Mouse (Mus musculus) kidney, embryonic 14.5 days (tissue): Measurements from ENCODE around the gene Cfap97d2. TPM values are rescaled to one million over a fixed set of nuclear protein-coding genes. Genes with fewer than 3 reads are reported as not detected.

Experiments
- ATAC-seq: fragments of 200-750 bp; cut with Nextera tagmentation; 2 replicates; pipeline ENCODE4 v1.8.0; 2017; ENCODE audit warnings: moderate number of reproducible peaks, mild to moderate bottlenecking, moderate TSS enrichment, moderate library complexity; ENCODE audit not compliant: low FRiP score, low TSS enrichment
- H3K27ac ChIP-seq: fragments of 300-500 bp; sonication (generic); 2 replicates; pipeline ENCODE4 v1.5.1; 2014; ENCODE audit warnings: low read depth, mild to moderate bottlenecking, low read length, moderate library complexity, mixed read lengths
- H3K27me3 ChIP-seq: fragments of 300-500 bp; sonication (generic); 2 replicates; pipeline ENCODE4 v1.6.1; 2014; ENCODE audit warnings: mild to moderate bottlenecking, low read length; ENCODE audit not compliant: control insufficient read depth, insufficient read depth
- H3K36me3 ChIP-seq: fragments of 300-500 bp; sonication (generic); 2 replicates; pipeline ENCODE4 v1.6.1; 2014; ENCODE audit warnings: low read length, mixed read lengths; ENCODE audit not compliant: control insufficient read depth, insufficient read depth
- H3K4me1 ChIP-seq: fragments of 300-500 bp; sonication (generic); 2 replicates; pipeline ENCODE4 v1.6.1; 2014; ENCODE audit warnings: low read length, mixed read lengths; ENCODE audit not compliant: control insufficient read depth, insufficient read depth
- H3K4me2 ChIP-seq: fragments of 300-500 bp; sonication (generic); replicated peaks from 2 replicates; pipeline ENCODE4 v1.6.1; 2014; ENCODE audit warnings: low read depth, mild to moderate bottlenecking, low read length
- H3K4me3 ChIP-seq: fragments of 300-500 bp; sonication (generic); 2 replicates; pipeline ENCODE4 v1.5.1; 2014; ENCODE audit warnings: mild to moderate bottlenecking, low read length
- H3K9ac ChIP-seq: fragments of 300-500 bp; sonication (generic); 2 replicates; pipeline ENCODE4 v1.6.1; 2014; ENCODE audit warnings: low read depth, mild to moderate bottlenecking, low read length, moderate library complexity
- H3K9me3 ChIP-seq: fragments of 300-500 bp; sonication (generic); 2 replicates; pipeline ENCODE4 v1.6.1; 2016; ENCODE audit warnings: low read length; ENCODE audit not compliant: control insufficient read depth
- WGBS: fragments of 180-500 bp; shearing (Covaris S2); extraction: QIAGEN DNeasy Blood & Tissue Kit; methylation state at CpG from one replicate; pipeline ENCODE4 v1.1.7; 2014; 5-methylcytosine and 5-hydroxymethylcytosine counted together
- polyA plus RNA-seq: library from polyadenylated mRNA; unstranded; fragments of >200 nt; fragmentation: Nextera tagmentation; extraction: Ambion mirVana; gene quantifications from 2 replicates; pipeline ENCODE4 v1.2.1, GENCODE M21; 2014

Cfap97d2 gene
- polyA plus RNA-seq, 1 experiment from 2014 or later: 0.11 TPM

DNA sequence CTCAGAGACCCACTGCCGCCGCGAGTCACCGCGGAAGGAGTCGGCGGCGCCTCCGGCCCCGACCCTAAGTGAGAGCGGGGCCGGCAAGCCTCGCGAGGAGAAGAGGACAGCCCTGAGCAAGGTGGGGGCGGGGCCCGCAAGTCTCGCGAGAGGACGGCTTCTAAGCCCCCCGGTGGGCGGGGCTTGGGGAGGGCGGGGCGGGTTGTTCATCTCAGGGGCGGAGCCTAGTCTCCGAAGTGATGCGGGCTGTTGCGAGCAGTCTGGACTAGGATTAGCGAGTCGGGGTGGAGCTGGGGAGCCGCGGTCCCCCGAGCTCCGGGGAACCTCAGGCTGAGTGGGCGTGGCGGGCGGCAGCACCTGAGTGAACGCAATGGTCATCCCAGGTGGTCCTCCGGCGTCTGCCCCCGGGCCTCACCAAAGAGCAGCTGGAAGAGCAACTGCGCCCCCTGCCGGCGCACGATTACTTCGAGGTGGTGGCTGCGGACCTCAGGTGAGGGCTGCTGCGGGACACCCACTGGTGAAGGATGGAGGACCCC lies 80.1 kb downstream of the Cfap97d2 start:
- H3K36me3 ChIP-seq: peaks cover 21% of the 10 kb centered on the region
- no peaks in the 10 kb centered on the region for H3K27me3 ChIP-seq
- no peaks in the 10 kb centered on the region for H3K9me3 ChIP-seq
- H3K9ac ChIP-seq: peak overlapping the region; percentile 94
- peak overlapping the region; percentile 69 for H3K4me3 ChIP-seq
- peak overlapping the region; percentile 96 for H3K27ac ChIP-seq
- WGBS: under 1% methylated on average over 46 of the region's 47 CpGs
- ATAC-seq: peak; percentile 96
- peak overlapping the region; percentile 79 for H3K4me2 ChIP-seq
- peaks cover 12% of the 10 kb centered on the region for H3K4me1 ChIP-seq

GRCm38 (mm10) chr8:13789606-13790005 lies 83.9 kb downstream of the Cfap97d2 start:
- H3K9me3 ChIP-seq: no peaks in the 10 kb centered on the region
- no peaks in the 10 kb centered on the region for H3K27me3 ChIP-seq
- peaks cover 23% of the 10 kb centered on the region for H3K36me3 ChIP-seq
- 91% methylated on average over 8 of the region's 8 CpGs for WGBS
- H3K4me3 ChIP-seq: no peak overlapping the region
- H3K9ac ChIP-seq: no peak overlapping the region
- ATAC-seq: no peak
- H3K4me2 ChIP-seq: no peak overlapping the region
- no peak overlapping the region for H3K27ac ChIP-seq
- peaks cover 12% of the 10 kb centered on the region for H3K4me1 ChIP-seq

Other genes starting within 250 kb of the Cfap97d2 start
- 12.0 and 18.7 TPM in 2 replicates for gene Gas6, start 211.4 kb upstream of the Cfap97d2 start, polyA plus RNA-seq
- gene 1700029H14Rik, start 143.4 kb upstream of the Cfap97d2 start, polyA plus RNA-seq: not detected in 2 replicates
- 8.0 and 20.2 TPM in 2 replicates for gene Rasa3, start 28.3 kb upstream of the Cfap97d2 start, polyA plus RNA-seq
- gene Cdc16, start 51.8 kb downstream of the Cfap97d2 start, polyA plus RNA-seq: 169 and 211 TPM in 2 replicates
- gene Upf3a, start 79.7 kb downstream of the Cfap97d2 start, polyA plus RNA-seq: 41.1 and 46.9 TPM in 2 replicates
- not detected in 2 replicates for gene AF366264, start 132.5 kb downstream of the Cfap97d2 start, polyA plus RNA-seq
- gene Champ1, start 163.8 kb downstream of the Cfap97d2 start, polyA plus RNA-seq: 26.3 and 44.8 TPM in 2 replicates
- 48.0 and 58.8 TPM in 2 replicates for gene Coprs, start 184.4 kb downstream of the Cfap97d2 start, polyA plus RNA-seq